Mouse (Mus musculus) cerebellum, adult 2 months (tissue): ENCODE results near the gene Polr3b.

Experiments used
- CTCF ChIP-seq: fragments of 200-500 bp; IDR thresholded peaks from 2 replicates; pipeline ENCODE4 v1.5.1; 2011; ENCODE audit warnings: low read depth, mild to moderate bottlenecking, control low read depth, low read length, moderate library complexity, borderline replicate concordance; ENCODE audit not compliant: insufficient read depth
- POLR2A ChIP-seq: fragments of 200-500 bp; IDR thresholded peaks from 2 replicates; pipeline ENCODE4 v1.6.1; 2011; ENCODE audit warnings: low read length, control low read depth, borderline replicate concordance; ENCODE audit not compliant: insufficient read depth

DNA sequence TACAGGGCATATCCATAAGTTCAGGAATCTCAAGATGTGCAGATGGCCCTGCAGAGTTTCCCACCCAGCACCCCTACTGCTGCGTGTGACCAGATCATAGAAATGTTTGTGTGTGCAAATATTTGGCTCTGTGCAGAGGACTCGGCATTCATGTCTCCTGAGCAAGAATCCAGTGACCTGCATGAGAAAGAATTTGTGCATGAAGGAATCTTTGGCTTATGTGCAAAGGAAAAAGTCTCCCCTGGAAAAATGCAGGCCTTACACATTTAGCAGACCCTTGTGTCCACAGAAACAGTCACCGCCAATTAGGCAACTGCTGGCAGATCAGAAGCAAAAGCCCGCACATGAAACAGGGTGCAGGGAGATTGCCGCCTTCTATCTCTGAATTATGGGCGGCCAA, 111.4 kb downstream of the Polr3b start:
- TF ChIP-seq CTCF (no peak), POLR2A (no peak)
